Mouse (Mus musculus) ES-Bruce4 (cell line): ENCODE measurements around the gene Kif5a. TPM values are rescaled to one million over a fixed set of nuclear protein-coding genes. Genes with fewer than 3 reads are reported as not detected.
"Not testable (repeated sequence)": the region's sequence is repeated elsewhere in the genome, so short reads cannot be mapped to it uniquely, and the experiment has no call there.

Source experiments
- H3K27ac ChIP-seq: 2 replicates; pipeline ENCODE4 v1.5.1; 2012; ENCODE audit warnings: low read length, inconsistent platforms; ENCODE audit not compliant: insufficient read depth
- H3K27me3 ChIP-seq: 2 replicates; pipeline ENCODE4 v1.6.1; 2012; ENCODE audit warnings: mild to moderate bottlenecking, low read length, inconsistent platforms; ENCODE audit not compliant: control insufficient read depth, poor library complexity, insufficient read depth, severe bottlenecking
- H3K36me3 ChIP-seq: 2 replicates; pipeline ENCODE4 v1.6.1; 2012; ENCODE audit warnings: inconsistent platforms, mild to moderate bottlenecking, low read length, moderate library complexity; ENCODE audit not compliant: control insufficient read depth, poor library complexity, insufficient read depth, severe bottlenecking
- H3K4me1 ChIP-seq: one replicate; pipeline ENCODE4 v1.8.1; 2011; ENCODE audit warnings: low read length; ENCODE audit not compliant: control insufficient read depth, insufficient read depth
- H3K4me3 ChIP-seq: 2 replicates; pipeline ENCODE4 v1.5.1; 2011; ENCODE audit warnings: low read depth, mild to moderate bottlenecking, low read length
- H3K9ac ChIP-seq: 2 replicates; pipeline ENCODE4 v1.6.1; 2012; ENCODE audit warnings: low read depth, mild to moderate bottlenecking, inconsistent platforms; ENCODE audit not compliant: poor library complexity, severe bottlenecking
- H3K9me3 ChIP-seq: replicated peaks from 2 replicates; pipeline ENCODE4 v1.6.1; 2012; ENCODE audit warnings: mild to moderate bottlenecking, low read length, inconsistent platforms; ENCODE audit not compliant: control insufficient read depth, poor library complexity, insufficient read depth, severe bottlenecking
- CTCF ChIP-seq: IDR thresholded peaks from one replicate; pipeline ENCODE4 v1.8.1; 2011; ENCODE audit warnings: low read depth, low read length
- EP300 ChIP-seq: IDR thresholded peaks from 2 replicates; pipeline ENCODE4 v1.6.1; 2011; ENCODE audit warnings: low read depth, low read length; ENCODE audit not compliant: insufficient read depth
- POLR2A ChIP-seq: IDR thresholded peaks from one replicate; pipeline ENCODE4 v1.8.1; 2011; ENCODE audit warnings: low read length; ENCODE audit not compliant: insufficient read depth
- polyA plus RNA-seq: library from polyadenylated mRNA; stranded (reverse); fragments of >200 nt; gene quantifications from 2 replicates; pipeline ENCODE4 v1.2.4, GENCODE M21; 2011; ENCODE audit warnings: low read depth; ENCODE audit not compliant: missing spikeins, insufficient read depth, insufficient read length

Kif5a gene
- polyA plus RNA-seq, 1 experiment = 7.3 TPM

- TF ChIP-seq POLR2A (no peak), EP300 (no peak)
- Histone ChIP-seq H3K27me3 (no peaks in the 10 kb centered on the region), H3K27ac (peak within 1 kb of the TSS; percentile 6; the same call in 1 of the 2 replicates), H3K4me1 (peaks cover 2% of the 10 kb centered on the region), H3K36me3 (peaks cover 10% of the 10 kb centered on the region), H3K9me3 (no peaks in the 10 kb centered on the region), H3K9ac (peak within 1 kb of the TSS; percentile 89), H3K4me3 (peak within 1 kb of the TSS; percentile 61)
Measured at GRCm38 (mm10) chr10:127195328-127196129, 67.6 kb downstream of the Kif5a start, which contains the start of gene Dtx3. Gene Dtx3 (minus strand): TSS chr10:127195728.

- Histone ChIP-seq H3K27me3 (no peaks in the 10 kb centered on the region), H3K4me1 (peaks cover 2% of the 10 kb centered on the region), H3K9ac (peak overlapping the region; percentile 89), H3K9me3 (no peaks in the 10 kb centered on the region), H3K4me3 (peak overlapping the region; percentile 61), H3K27ac (no peak overlapping the region), H3K36me3 (peaks cover 10% of the 10 kb centered on the region)
- no peak for TF ChIP-seq CTCF
- TF ChIP-seq EP300 = no peak
- no peak for TF ChIP-seq POLR2A
Measured at GRCm38 (mm10) chr10:127194428-127195327, 68.5 kb downstream of the Kif5a start.

GRCm38 (mm10) chr10:127193011-127193410 lies 70.1 kb downstream of the Kif5a start:
- no peak overlapping the region for H3K27ac ChIP-seq
- no peak overlapping the region for H3K9ac ChIP-seq
- H3K27me3 ChIP-seq = no peaks in the 10 kb centered on the region
- H3K36me3 ChIP-seq = no peaks in the 10 kb centered on the region
- no peak overlapping the region for H3K4me3 ChIP-seq
- peaks cover 2% of the 10 kb centered on the region for H3K4me1 ChIP-seq
- H3K9me3 ChIP-seq = no peaks in the 10 kb centered on the region
- TF ChIP-seq POLR2A (no peak), EP300 (no peak), CTCF (no peak)

- H3K27me3 ChIP-seq, H3K9me3 ChIP-seq, H3K4me1 ChIP-seq, H3K4me3 ChIP-seq, H3K9ac ChIP-seq, H3K27ac ChIP-seq, H3K36me3 ChIP-seq: not testable (repeated sequence)
Measured at GRCm38 (mm10) chr10:127192057-127192328, 71.2 kb downstream of the Kif5a start.

- H3K9me3 ChIP-seq = no peaks in the 10 kb centered on the region
- no peak overlapping the region for H3K27ac ChIP-seq
- peaks cover 3% of the 10 kb centered on the region for H3K4me1 ChIP-seq
- no peak overlapping the region for H3K4me3 ChIP-seq
- TF ChIP-seq CTCF = no peak
- TF ChIP-seq EP300 = no peak
- no peak for TF ChIP-seq POLR2A
- H3K36me3 ChIP-seq = no peaks in the 10 kb centered on the region
- H3K9ac ChIP-seq = no peak overlapping the region
- no peaks in the 10 kb centered on the region for H3K27me3 ChIP-seq
Measured at GRCm38 (mm10) chr10:127191191-127192056, 71.7 kb downstream of the Kif5a start.
